Mouse (Mus musculus): Measurements from ENCODE around the gene Boc. TPM values are rescaled to one million over a fixed set of nuclear protein-coding genes. Genes with fewer than 3 reads are reported as not detected.

Boc gene
- polyA plus RNA-seq (2015; fragmentation: Nextera tagmentation; extraction: Ambion mirVana): 3.1 and 3.6 TPM in 2 replicates

DNA sequence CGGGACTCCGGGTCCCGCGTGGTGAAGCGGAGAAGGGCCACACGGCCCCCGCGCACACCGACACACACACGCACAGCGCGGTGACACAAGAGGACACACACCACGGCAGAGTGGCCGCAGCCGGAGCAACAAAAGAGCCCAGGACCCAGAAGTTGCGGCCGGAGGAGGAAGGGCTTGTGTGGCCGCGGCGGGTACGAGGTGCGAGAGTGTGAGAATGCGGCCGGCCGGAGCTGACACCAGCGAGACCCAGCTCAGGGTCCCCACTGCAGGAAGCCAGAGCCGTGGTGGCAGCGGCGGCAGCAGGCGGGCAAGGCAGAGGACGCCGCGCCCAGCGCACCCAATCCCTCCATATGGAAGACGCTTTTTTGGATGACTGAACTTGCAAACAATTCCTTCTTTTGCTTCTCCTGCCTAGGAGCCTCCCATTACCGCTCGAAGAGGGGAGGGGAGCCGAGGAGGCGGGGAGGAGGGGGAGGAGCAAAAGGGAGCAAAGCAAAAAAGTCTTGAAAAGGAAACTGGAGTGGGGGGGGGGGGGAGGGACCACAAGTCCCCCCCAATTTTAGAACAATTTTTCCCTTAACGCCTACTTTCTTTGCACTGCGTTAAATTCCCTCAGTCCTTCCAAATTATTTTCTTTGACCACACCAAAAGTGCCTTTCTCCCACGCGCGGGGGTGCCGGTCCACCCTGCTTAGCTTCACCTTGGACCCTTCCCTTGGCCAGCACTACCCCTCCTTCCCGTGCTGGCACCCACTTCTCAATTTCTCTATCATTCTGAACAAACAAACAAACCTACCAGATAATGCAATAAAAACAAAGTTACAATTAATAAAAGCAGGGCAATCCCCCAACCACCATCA, at the start of gene Boc:
Gene Boc, minus strand, starts transcription at position 427 of the 859 bp plus-strand sequence.
- ATAC-seq: peak; percentile 39
- Histone ChIP-seq H3K36me3 (ENCODE audit: control insufficient read depth, insufficient read depth) (no peaks in the 10 kb centered on the region), H3K4me2 (replicated peaks; ENCODE audit: low read depth) (peak within 1 kb of the TSS; percentile 96), H3K4me1 (replicated peaks; ENCODE audit: control insufficient read depth, insufficient read depth, low read length) (no peaks in the 10 kb centered on the region), H3K9me3 (ENCODE audit: control insufficient read depth) (no peaks in the 10 kb centered on the region), H3K4me3 (ENCODE audit: low read depth, low read length) (peak within 1 kb of the TSS; percentile 78), H3K9ac (ENCODE audit: low read depth, low read length) (peak within 1 kb of the TSS; percentile 69), H3K27me3 (replicated peaks; ENCODE audit: control insufficient read depth, insufficient read depth, low read length) (no peaks in the 10 kb centered on the region), H3K27ac (ENCODE audit: low read depth, low read length) (peak within 1 kb of the TSS; percentile 73)
- no peak for TF ChIP-seq CTCF (IDR thresholded peaks at IDR 0.05; ENCODE audit: low read depth)
- WGBS: under 1% methylated on average over 45 of the region's 46 CpGs

DNA sequence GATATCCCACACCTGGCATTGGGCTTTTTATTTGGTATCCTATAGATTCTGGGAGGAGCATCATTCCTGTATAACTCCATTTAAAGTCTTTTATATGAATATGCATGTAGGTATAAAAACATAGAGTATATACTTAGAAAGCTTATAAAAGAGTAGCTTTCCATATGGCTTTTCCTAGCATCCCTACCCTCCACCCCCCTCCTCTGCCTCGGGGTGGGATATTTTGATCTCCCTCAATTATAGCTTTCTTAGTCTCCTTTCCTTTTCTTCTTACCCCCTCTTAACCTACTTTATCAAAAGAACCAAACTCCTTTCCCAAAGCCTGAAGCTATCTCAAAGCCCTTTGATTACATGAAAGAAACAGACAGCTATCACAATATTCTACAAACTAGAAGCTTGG, 47.9 kb upstream of the Boc start:
- H3K4me3 ChIP-seq (ENCODE audit: low read depth, low read length): no peak overlapping the region
- TF ChIP-seq CTCF (IDR thresholded peaks at IDR 0.05; ENCODE audit: low read depth): no peak

DNA sequence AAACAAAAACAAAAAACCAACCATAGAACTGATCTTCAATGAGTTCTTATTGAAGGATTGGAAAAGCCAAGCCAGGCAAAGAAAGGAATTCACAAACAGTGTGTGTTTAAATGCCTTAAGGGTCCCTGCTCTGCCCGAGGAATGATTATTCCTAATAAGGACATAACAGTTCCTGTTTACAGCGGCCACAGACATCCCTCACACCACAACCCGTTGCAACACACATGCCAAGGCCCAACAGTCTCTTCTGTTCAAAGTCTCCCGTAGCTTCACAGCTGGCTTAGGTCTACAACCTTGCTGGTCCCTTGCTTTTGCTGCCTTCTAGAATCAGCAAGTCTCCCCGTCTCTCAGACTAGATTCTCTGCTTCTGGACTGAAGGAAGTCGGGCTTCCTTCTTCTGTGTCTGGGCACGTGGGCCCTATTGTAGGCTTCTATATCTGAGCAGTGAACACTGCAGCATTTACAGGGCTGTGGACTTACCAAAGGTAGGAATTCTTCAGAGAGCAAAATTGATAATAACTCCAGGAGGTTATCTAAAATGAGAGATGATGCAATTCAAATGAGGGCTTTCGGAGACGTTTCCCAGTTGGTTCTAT, 45.4 kb upstream of the Boc start:
- H3K27me3 ChIP-seq (replicated peaks; ENCODE audit: control insufficient read depth, insufficient read depth, low read length): no peaks in the 10 kb centered on the region
- WGBS: 36% methylated on average over 9 of the region's 9 CpGs
- no peak overlapping the region for H3K27ac ChIP-seq (ENCODE audit: low read depth, low read length)
- H3K4me2 ChIP-seq (replicated peaks; ENCODE audit: low read depth): no peak overlapping the region
- H3K9me3 ChIP-seq (ENCODE audit: control insufficient read depth): no peaks in the 10 kb centered on the region
- H3K4me1 ChIP-seq (replicated peaks; ENCODE audit: control insufficient read depth, insufficient read depth, low read length): no peaks in the 10 kb centered on the region; the same call in none of the 2 replicates
- no peak overlapping the region for H3K4me3 ChIP-seq (ENCODE audit: low read depth, low read length)
- no peaks in the 10 kb centered on the region for H3K36me3 ChIP-seq (ENCODE audit: control insufficient read depth, insufficient read depth)
- no peak for TF ChIP-seq CTCF (IDR thresholded peaks at IDR 0.05; ENCODE audit: low read depth)
- no peak overlapping the region for H3K9ac ChIP-seq (ENCODE audit: low read depth, low read length)
- no peak for ATAC-seq

More for the DNA sequence above, 47.9 kb upstream of the Boc start:
- Histone ChIP-seq H3K36me3 (ENCODE audit: control insufficient read depth, insufficient read depth) (no peaks in the 10 kb centered on the region), H3K27ac (ENCODE audit: low read depth, low read length) (no peak overlapping the region), H3K27me3 (replicated peaks; ENCODE audit: control insufficient read depth, insufficient read depth, low read length) (no peaks in the 10 kb centered on the region), H3K4me2 (replicated peaks; ENCODE audit: low read depth) (no peak overlapping the region), H3K4me1 (replicated peaks; ENCODE audit: control insufficient read depth, insufficient read depth, low read length) (no peaks in the 10 kb centered on the region; the same call in 1 of the 2 replicates), H3K9me3 (ENCODE audit: control insufficient read depth) (no peaks in the 10 kb centered on the region), H3K9ac (ENCODE audit: low read depth, low read length) (no peak overlapping the region)
- 90% methylated on average over 1 of the region's 1 CpGs for WGBS
- no peak for ATAC-seq

DNA sequence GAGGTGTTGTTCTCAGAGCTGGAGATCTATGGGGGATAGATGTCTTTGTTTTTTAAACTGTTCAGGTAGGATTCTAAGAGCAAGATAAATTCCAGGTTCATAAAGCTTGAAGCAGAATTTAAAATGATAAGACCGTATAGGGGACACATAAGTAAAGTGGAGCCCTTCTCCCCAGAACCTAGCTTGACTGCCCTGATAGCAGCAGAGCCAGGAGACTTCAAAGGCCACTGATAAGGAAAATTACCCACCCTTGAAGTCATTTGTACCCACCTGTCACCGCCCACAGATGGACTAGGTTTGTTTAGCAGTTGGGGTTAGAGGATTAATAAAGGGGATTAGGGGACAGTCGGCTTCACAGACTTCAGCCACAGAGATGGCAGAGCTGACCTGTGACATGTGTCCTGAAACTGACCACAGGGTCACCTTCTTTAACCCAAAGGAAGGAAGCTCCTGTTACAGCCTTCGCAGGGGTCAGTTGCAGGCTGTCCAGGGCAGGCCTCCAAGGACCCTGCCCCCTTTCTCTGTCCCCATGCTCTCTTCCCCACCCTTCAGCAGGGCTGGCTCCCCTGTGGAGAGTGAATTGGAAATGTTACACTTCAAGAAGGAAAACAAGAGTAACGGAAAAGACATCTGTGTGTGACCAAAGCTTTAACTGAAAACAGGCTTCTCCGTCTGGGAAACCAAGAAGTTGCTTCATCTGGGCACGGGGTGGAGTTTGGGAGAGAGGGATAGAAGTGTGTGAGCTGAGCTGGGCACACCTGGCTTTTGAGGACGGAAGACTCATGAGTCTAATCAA, 43.5 kb upstream of the Boc start:
- no peaks in the 10 kb centered on the region for H3K9me3 ChIP-seq (ENCODE audit: control insufficient read depth)
- WGBS: 32% methylated on average over 8 of the region's 8 CpGs
- ATAC-seq: no peak

DNA sequence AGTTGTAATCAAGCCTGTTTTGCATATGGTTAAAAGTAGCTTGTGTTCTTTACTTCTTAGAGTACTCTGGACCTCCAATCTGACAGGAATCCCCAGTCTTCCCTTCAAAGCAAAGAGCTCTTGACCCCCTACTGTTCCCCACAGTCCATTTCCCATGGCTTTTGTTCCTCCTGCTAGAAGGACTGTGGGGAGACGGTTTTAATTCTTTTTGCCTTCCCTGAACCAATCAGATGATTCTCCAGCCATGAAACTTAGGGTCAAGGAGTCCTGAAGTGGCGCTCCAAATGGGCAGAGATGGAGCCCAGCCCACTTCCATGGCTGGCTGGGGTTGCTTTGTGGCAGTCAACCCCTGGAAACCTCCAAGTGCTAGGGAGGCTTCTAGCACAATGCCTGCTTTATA, 42.5 kb upstream of the Boc start:
- H3K36me3 ChIP-seq (ENCODE audit: control insufficient read depth, insufficient read depth): no peaks in the 10 kb centered on the region
- no peak overlapping the region for H3K27ac ChIP-seq (ENCODE audit: low read depth, low read length)
- H3K4me1 ChIP-seq (replicated peaks; ENCODE audit: control insufficient read depth, insufficient read depth, low read length): no peaks in the 10 kb centered on the region; the same call in none of the 2 replicates
- no peak overlapping the region for H3K4me2 ChIP-seq (replicated peaks; ENCODE audit: low read depth)
- H3K9me3 ChIP-seq (ENCODE audit: control insufficient read depth): no peaks in the 10 kb centered on the region
- TF ChIP-seq CTCF (IDR thresholded peaks at IDR 0.05; ENCODE audit: low read depth): no peak
- WGBS: 57% methylated on average over 2 of the region's 2 CpGs
- 0 out of 2 replicates have a peak overlapping the region, but pooled peaks have one; percentile 3 for H3K9ac ChIP-seq (ENCODE audit: low read depth, low read length)
- H3K4me3 ChIP-seq (ENCODE audit: low read depth, low read length): no peak overlapping the region
- no peaks in the 10 kb centered on the region for H3K27me3 ChIP-seq (replicated peaks; ENCODE audit: control insufficient read depth, insufficient read depth, low read length)
- no peak for ATAC-seq

More for the DNA sequence above, 43.5 kb upstream of the Boc start:
- Histone ChIP-seq H3K27me3 (replicated peaks; ENCODE audit: control insufficient read depth, insufficient read depth, low read length) (no peaks in the 10 kb centered on the region), H3K4me2 (replicated peaks; ENCODE audit: low read depth) (no peak overlapping the region), H3K4me1 (replicated peaks; ENCODE audit: control insufficient read depth, insufficient read depth, low read length) (no peaks in the 10 kb centered on the region; the same call in none of the 2 replicates), H3K36me3 (ENCODE audit: control insufficient read depth, insufficient read depth) (no peaks in the 10 kb centered on the region), H3K4me3 (ENCODE audit: low read depth, low read length) (no peak overlapping the region), H3K27ac (ENCODE audit: low read depth, low read length) (no peak overlapping the region), H3K9ac (ENCODE audit: low read depth, low read length) (no peak overlapping the region)
- TF ChIP-seq CTCF (IDR thresholded peaks at IDR 0.05; ENCODE audit: low read depth): no peak
